ENCODE assay signal across 9 mouse cellular contexts in genomic region chr12:15810926-15811325, GRCm38 (mm10). TPM values are rescaled to one million over a fixed set of nuclear protein-coding genes. Genes with fewer than 3 reads are reported as not detected.
A peak's percentile ranks its signal among the peaks of the same experiment; 100 is the strongest.
DNase-seq lines count a peak whose midpoint lies in the region; ATAC-seq lines count a peak whose summit lies in the region.
"Had no signal": no experiment of that assay in that cellular context is flagged by ENCODE, and none has a peak within 500 bp of the region (broad histone marks: within the 10 kb centered on the region; RNA-seq: fewer than 3 reads in every experiment).

No protein-coding gene starts in this region.

- H3K4me2 ChIP-seq in heart, embryonic 15.5 days, result peak overlapping the region; percentile 86
- peak overlapping the region; percentile 71 for H3K4me2 ChIP-seq in forebrain, embryonic 16.5 days (ENCODE audit: low read length)
- H3K4me2 ChIP-seq in midbrain, embryonic 12.5 days (replicated peaks), result peak overlapping the region; percentile 61
- H3K4me2 ChIP-seq: liver, embryonic 13.5 days had no signal

- ATAC-seq in heart, embryonic 15.5 days (replicated peaks; ENCODE audit: insufficient number of reproducible peaks, insufficient read depth, low FRiP score, low read depth), result no peak
- ATAC-seq in forebrain, embryonic 16.5 days, result no peak
- no peak for ATAC-seq in midbrain, embryonic 12.5 days (ENCODE audit: low FRiP score, low read depth)

- intact Hi-C loops in heart, postnatal 14 days (cut with DNase I), result loop anchor here (10.0 kb wide), 1 partner anchor 344 kb away; no protein-coding TSS in a partner anchor

- peak overlapping the region; percentile 99 for H3K27ac ChIP-seq in heart, embryonic 15.5 days
- no peak overlapping the region; the same call in 1 of the 2 replicates for H3K27ac ChIP-seq in forebrain, embryonic 16.5 days (ENCODE audit: low read length)
- H3K27ac ChIP-seq in midbrain, embryonic 12.5 days (replicated peaks), result peak overlapping the region; percentile 95
- H3K27ac ChIP-seq: liver, embryonic 13.5 days had no signal

- no peaks in the 10 kb centered on the region for H3K27me3 ChIP-seq in heart, embryonic 15.5 days
- no peaks in the 10 kb centered on the region for H3K27me3 ChIP-seq in forebrain, embryonic 16.5 days (replicated peaks; ENCODE audit: control insufficient read depth, insufficient read depth, low read length)
- H3K27me3 ChIP-seq in midbrain, embryonic 12.5 days, result no peaks in the 10 kb centered on the region

- DNase-seq in heart, postnatal 14 days, result no peak
- peak; percentile 25 for DNase-seq in T-cell, adult 2 months (ENCODE audit: low spot score)
- DNase-seq in cerebellum, adult 18-20 months, result no peak
- DNase-seq in thymus, postnatal 14 days, result no peak
- DNase-seq in liver, result no peak
- DNase-seq: liver, embryonic 13.5 days had no signal

- WGBS in heart, embryonic 15.5 days, result 45% methylated on average over 7 of the region's 7 CpGs
- 10% methylated on average over 7 of the region's 7 CpGs for WGBS in forebrain, embryonic 16.5 days
- WGBS in midbrain, embryonic 12.5 days, result 17% methylated on average over 7 of the region's 7 CpGs

- peaks cover 35% of the 10 kb centered on the region for H3K36me3 ChIP-seq in heart, embryonic 15.5 days
- H3K36me3 ChIP-seq in forebrain, embryonic 16.5 days (ENCODE audit: control insufficient read depth, insufficient read depth), result peaks cover 17% of the 10 kb centered on the region
- peaks cover 32% of the 10 kb centered on the region for H3K36me3 ChIP-seq in midbrain, embryonic 12.5 days
- H3K36me3 ChIP-seq: liver, embryonic 13.5 days had no signal

- no peaks in the 10 kb centered on the region for H3K9me3 ChIP-seq in heart, embryonic 15.5 days (replicated peaks)
- H3K9me3 ChIP-seq in forebrain, embryonic 16.5 days (ENCODE audit: control insufficient read depth, low read length), result no peaks in the 10 kb centered on the region
- H3K9me3 ChIP-seq in midbrain, embryonic 12.5 days, result no peaks in the 10 kb centered on the region
- H3K9me3 ChIP-seq: liver, embryonic 13.5 days had no signal

- peaks cover 30% of the 10 kb centered on the region for H3K4me1 ChIP-seq in heart, embryonic 15.5 days (replicated peaks)
- peaks cover 30% of the 10 kb centered on the region for H3K4me1 ChIP-seq in forebrain, embryonic 16.5 days (replicated peaks; ENCODE audit: control insufficient read depth, insufficient read depth, low read length)
- H3K4me1 ChIP-seq in midbrain, embryonic 12.5 days, result peaks cover 34% of the 10 kb centered on the region

- H3K4me3 ChIP-seq in heart, embryonic 15.5 days, result peak overlapping the region; percentile 82
- H3K4me3 ChIP-seq in forebrain, embryonic 16.5 days (replicated peaks; ENCODE audit: low read length), result peak overlapping the region; percentile 85
- peak overlapping the region; percentile 79 for H3K4me3 ChIP-seq in midbrain, embryonic 12.5 days
- H3K4me3 ChIP-seq: liver, embryonic 13.5 days had no signal

- peak overlapping the region; percentile 37; the same call in 1 of the 2 replicates for H3K9ac ChIP-seq in heart, embryonic 15.5 days
- H3K9ac ChIP-seq in forebrain, embryonic 16.5 days (replicated peaks; ENCODE audit: low read depth, low read length), result peak overlapping the region; percentile 46
- peak overlapping the region; percentile 43 for H3K9ac ChIP-seq in midbrain, embryonic 12.5 days (replicated peaks)
- H3K9ac ChIP-seq: liver, embryonic 13.5 days had no signal

RNA-seq across cellular contexts. Expression of gene Trib2, which starts 5.8 kb away (rescaled TPM):
- polyA plus RNA-seq in heart, embryonic 15.5 days (2015; fragmentation: Nextera tagmentation; extraction: Ambion mirVana), result 44.9 and 48.3 TPM in 2 replicates
- total RNA-seq in heart, postnatal 14 days (2021), result 10 to 100 TPM; 44.2 to 47.2 TPM
- 107 and 112 TPM in 2 replicates for polyA plus RNA-seq in forebrain, embryonic 16.5 days (2015; fragmentation: Nextera tagmentation; extraction: Ambion mirVana)
- polyA plus RNA-seq in midbrain, embryonic 12.5 days (2016; fragmentation: Nextera tagmentation; extraction: Ambion mirVana), result 89.5 and 89.7 TPM in 2 replicates
